Mouse (Mus musculus) lung, embryonic 16.5 days (tissue): ENCODE data around the gene Dnajc11. TPM values are rescaled to one million over a fixed set of nuclear protein-coding genes. Genes with fewer than 3 reads are reported as not detected.

ENCODE experiments used
- polyA plus RNA-seq: library from polyadenylated mRNA; unstranded; fragments of >200 nt; fragmentation: Nextera tagmentation; extraction: Ambion mirVana; gene quantifications from 2 replicates; pipeline ENCODE4 v1.2.1, GENCODE M21; 2015

The Dnajc11 gene
- polyA plus RNA-seq, 1 experiment from 2014 or later, result 57.1 TPM

Other genes starting within 250 kb of the Dnajc11 start
- 59.4 and 89.4 TPM in 2 replicates for gene Camta1, start 71.8 kb upstream of the Dnajc11 start, polyA plus RNA-seq
- 37.5 and 43.9 TPM in 2 replicates for gene Thap3, start 55.3 kb downstream of the Dnajc11 start, polyA plus RNA-seq
- 25.1 and 26.8 TPM in 2 replicates for gene Phf13, start 62.6 kb downstream of the Dnajc11 start, polyA plus RNA-seq
- 10.9 and 12.3 TPM in 2 replicates for gene Klhl21, start 75.1 kb downstream of the Dnajc11 start, polyA plus RNA-seq
- gene Zbtb48, start 94.0 kb downstream of the Dnajc11 start, polyA plus RNA-seq, result 17.5 and 20.6 TPM in 2 replicates
- gene Tas1r1, start 104.9 kb downstream of the Dnajc11 start, polyA plus RNA-seq, result 0.59 and 0.74 TPM in 2 replicates
- gene Nol9, start 105.6 kb downstream of the Dnajc11 start, polyA plus RNA-seq, result 21.4 and 22.7 TPM in 2 replicates
- gene Plekhg5, start 138.8 kb downstream of the Dnajc11 start, polyA plus RNA-seq, result 23.3 and 24.1 TPM in 2 replicates
- 1.6 and 2.4 TPM in 2 replicates for gene Tnfrsf25, start 182.2 kb downstream of the Dnajc11 start, polyA plus RNA-seq
- gene Espn, start 218.7 kb downstream of the Dnajc11 start, polyA plus RNA-seq, result 6.6 and 10.1 TPM in 2 replicates
- gene Hes2, start 225.2 kb downstream of the Dnajc11 start, polyA plus RNA-seq, result 0.54 and 0.87 TPM in 2 replicates
- gene Acot7, start 244.4 kb downstream of the Dnajc11 start, polyA plus RNA-seq, result 66.5 and 69.0 TPM in 2 replicates